Mouse (Mus musculus): Measurements from ENCODE around the gene Ube2v1.
"Not testable (repeated sequence)": the region's sequence is repeated elsewhere in the genome, so short reads cannot be mapped to it uniquely, and the experiment has no call there.

Ube2v1 gene

DNA sequence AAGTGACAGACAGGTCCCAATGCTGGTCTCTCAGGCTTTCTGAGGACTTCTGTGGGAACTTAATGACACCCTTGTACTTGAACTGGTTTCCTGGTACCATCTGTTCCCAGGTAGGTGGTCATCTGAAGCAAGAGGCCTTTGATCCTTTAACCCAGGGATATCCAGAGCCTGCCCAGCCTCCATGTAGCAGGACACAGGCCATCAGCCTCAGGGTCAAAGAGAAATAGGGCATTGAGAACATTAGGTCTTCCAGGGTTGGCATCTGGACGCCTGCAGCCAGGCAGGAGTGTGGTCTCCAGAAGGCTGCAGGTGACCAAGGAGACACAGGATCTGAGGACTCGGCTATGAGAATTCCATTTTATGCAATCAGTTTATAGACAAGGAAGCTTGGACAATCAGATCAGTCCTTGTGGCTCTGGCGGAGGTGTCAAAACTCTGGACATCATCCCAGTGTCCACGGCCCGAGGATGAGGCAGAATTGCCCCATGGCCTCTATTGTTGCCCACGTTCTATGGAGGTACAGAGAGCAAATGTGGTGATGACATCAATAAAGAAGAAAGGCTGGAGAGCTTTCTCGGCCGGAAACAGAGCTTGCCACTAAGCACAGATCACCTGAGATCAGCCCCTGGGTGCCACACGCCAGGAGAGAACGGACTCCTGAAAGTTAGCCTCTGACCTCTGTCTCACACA is 23.2 kb upstream of the Ube2v1 start:
- no peak for DNase-seq (ENCODE audit: low read depth)

DNA sequence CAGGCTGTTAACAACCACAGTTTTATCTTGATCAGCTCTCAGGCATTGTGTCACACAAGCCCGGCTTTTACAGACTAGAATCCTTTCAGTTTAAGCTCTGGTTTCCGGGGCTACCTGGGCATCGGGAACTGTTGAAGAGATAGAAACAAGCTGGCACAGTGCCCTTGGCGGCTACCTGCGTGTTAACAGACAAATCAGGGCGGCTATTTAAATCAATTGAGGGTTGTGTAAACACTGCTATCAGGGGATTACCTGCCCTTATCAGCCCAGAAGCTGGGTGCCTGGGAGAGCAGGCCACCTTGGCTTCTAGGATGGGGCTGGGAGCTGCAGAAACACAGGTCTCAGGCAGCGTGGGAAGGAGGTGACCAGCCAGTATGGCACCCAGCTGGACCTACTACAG is 20.8 kb upstream of the Ube2v1 start:
- no peak for DNase-seq (ENCODE audit: low read depth)

DNA sequence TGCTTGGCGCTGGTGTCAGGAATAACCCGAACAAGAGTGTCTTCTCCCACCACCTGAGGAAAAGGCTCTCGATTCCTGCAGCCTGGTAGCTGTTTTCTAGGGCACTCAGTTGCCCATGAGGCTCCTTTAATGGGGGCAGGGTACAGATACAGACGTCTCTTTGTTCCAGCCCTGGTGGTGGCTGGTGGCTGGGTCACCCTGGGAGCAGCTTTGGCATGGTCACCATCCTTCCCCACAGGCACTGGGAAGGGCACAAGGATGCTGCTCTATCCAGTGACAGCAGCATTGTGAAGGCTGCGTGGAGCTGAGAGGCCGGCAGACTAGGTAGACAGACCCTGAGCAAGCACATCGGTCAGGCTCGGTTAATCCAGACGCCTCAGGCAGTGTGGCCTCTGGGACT is 19.7 kb upstream of the Ube2v1 start:
- DNase-seq (ENCODE audit: low read depth), result no peak

DNA sequence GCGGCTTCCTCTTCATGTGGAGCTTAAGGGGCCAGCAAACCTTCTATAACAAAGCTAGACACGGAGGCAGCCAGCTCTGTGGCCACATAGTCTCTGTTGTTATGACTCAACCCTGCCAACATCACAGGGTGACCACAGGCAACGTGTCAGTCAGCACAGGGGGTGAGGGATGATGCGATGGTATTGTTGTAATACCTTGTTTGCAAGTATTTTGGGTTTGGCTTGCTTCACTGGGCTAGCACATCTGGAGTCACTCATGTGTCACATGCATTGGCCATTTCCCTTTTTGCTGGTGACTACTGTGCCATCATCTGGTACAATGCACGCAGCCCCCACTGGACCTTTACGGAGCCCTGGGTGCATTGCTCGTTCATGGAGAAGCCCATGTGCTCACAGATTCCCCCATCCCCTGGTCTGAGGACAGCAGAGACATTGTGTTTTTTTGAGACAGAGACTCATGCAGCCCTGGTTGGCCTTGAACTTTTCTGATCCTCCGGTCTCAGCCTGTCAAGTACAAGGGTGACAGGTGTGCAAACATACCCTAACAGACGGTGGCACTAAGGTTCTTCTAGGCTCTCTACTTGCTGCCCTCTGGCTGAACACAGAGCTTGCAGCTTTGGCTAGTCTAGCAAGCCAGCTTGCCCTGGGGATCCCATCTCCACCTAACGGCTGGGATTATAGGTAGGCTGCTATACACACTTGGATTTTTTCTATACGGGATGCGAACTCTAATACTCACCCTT is 17.6 kb upstream of the Ube2v1 start:
- DNase-seq (ENCODE audit: low read depth), result peak; percentile 51

DNA sequence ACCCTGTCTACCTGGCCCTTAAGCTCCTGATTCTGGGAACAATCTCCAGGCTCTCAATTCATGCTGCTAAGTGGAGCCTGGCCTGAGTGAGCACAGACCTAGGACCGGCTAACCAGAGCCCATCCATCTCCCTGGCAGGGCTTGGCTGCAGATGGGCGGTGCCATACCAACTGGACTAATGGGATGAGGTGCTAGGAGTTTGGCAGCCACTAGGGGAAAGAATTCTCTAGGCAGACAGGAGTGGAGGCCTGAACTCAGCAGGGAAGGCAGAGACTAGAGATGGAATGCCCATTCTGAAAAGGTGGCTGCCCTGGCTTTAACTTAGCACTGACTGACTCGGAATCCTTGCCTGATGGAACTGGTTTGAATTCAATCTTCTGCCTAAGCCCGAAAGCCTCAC is 14.5 kb upstream of the Ube2v1 start:
- DNase-seq (ENCODE audit: low read depth), result peak; percentile 70

DNA sequence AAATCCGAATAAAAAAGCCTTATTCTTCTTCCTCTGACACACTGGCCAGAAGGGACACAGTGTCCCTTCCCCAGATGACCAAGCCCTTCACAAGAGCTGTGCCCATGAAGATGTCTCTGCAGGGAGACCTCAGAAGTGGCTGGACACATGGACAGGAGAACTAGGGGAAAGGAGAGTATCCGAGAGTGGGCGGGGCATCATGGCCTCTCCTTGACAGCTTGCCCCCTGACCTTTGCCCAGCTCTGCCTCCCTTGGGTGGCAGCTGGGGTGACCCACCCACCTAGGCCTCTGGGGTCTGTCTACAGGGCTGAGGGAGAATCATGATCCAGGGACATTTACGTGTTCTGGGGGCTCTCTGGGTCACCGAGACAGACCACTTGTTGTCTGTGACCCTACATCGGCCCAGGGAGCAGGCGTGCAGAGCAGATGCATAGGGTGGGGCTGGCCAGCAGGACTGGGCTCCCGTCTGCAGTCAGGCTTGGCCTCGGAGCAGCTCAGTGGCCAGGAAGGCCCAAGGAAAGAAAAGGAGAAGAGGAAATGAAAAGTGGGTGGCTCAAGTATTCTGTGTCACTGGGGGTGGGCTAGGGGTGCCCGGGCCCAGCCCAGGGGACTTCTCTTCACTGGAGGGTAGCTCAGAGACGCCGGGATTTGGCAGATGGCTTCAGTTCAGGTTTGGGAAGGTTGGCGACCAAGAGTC is 11.6 kb upstream of the Ube2v1 start:
- not testable (repeated sequence) for DNase-seq (ENCODE audit: low read depth)

DNA sequence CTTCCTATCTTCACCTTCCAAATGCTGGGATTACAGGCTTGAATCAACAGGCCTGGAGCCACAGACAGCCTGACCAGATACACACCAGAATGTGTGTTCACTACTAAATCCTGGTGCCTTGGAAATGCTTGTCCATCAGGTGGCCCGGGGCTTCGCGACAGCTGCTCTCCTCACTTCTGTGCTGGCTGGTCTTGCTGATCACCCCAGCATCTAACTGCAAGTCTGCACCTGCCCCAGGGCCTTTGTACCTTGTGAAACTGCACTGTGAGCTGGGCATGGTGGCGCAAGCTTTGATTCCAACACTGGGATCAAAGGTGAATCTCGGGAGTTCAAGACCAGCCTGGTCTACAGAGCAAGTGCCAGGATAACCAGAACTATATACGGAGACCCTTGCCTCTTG is 10.3 kb upstream of the Ube2v1 start:
- no peak for DNase-seq (ENCODE audit: low read depth)

DNA sequence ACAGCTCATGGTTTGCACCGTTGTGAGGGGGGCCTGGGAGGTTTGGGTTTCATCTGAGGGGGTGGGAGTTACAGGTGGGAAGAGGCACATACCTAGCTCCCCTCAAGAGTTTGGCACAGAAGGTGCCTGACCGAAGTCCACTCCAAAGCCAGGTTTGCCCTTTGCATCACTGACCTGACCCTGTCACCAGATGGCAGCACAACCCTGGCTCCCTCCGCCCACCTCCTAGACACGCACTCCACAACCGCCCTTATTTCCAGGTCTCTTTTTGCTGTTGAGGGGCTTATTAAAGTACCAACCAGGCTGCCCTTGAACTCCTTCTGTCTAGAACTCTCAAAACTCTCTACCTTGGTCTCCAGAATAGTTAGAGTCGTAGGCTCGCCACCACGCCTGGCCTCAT is 9.4 kb upstream of the Ube2v1 start:
- peak; percentile 32 for DNase-seq (ENCODE audit: low read depth)

DNA sequence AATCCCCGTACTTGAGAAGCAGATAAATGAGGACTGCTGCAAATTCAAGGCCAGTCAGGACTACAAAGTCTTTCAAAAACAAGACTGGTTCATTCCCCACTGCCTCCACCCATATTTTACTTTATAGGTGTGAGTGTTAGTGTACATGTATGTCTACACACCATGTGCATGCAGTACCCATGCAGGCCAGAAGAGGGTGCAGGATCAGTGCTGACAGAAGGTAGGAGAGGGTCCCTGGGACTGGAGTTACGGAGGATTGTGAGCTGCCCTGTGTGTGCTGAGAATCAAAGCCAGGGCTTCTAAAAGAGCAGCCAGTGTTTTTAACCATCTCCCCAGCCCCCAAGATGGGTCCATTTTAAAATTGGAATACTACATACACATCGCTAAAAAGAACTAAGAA is 8.4 kb upstream of the Ube2v1 start:
- DNase-seq (ENCODE audit: low read depth), result peak; percentile 44

DNA sequence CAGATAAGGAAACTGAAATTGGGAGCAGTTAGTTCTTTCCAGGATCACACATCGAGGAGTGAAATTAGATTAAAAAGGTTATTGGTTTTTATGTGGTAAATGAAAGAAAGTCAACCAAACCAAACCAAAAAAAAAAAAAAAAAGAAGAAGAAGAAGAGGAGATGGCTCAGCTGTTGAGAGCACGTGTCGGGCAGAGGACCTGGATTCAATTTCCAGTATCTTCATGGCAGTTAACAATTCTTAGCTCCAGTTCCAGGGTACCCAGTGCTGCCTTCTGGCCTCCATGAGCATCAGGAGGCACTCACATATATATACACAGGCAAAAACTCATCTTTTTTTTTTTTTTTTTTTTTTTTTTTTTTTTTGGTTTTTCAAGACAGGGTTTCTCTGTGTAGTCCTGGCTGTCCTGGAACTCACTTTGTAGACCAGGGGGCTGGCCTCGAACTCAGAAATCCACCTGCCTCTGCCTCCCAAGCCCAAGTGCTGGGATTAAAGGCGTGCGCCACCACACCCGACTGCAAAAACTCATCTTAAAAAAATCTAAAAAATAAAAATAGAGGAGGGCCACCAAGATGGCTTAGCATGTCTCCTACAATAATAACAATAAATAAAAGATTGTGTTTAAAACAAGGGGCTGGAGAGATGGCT is 3.1 kb upstream of the Ube2v1 start:
- DNase-seq (ENCODE audit: low read depth), result no peak

DNA sequence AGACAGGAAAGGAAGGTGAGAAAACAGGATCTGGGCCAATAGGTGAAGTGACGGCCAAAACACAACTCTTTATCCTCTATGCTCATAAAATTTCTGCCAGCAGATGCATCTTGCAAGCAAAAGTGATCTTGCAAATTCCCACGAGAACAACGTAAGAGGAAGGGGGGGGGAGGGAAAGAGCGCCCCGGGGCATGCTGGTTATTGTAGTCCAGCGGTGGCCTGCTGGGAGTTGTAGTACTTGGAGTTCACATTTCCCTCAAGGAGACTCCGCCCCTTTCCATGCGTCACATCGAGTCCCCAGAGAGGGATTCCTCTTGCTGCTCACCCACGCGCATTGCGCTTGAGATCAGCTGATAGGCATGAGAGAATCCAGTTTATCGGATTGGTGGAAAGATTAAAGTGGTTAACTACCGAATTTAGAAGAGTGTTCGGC is 2.5 kb upstream of the Ube2v1 start:
- DNase-seq (ENCODE audit: low read depth), result peak; percentile 100

DNA sequence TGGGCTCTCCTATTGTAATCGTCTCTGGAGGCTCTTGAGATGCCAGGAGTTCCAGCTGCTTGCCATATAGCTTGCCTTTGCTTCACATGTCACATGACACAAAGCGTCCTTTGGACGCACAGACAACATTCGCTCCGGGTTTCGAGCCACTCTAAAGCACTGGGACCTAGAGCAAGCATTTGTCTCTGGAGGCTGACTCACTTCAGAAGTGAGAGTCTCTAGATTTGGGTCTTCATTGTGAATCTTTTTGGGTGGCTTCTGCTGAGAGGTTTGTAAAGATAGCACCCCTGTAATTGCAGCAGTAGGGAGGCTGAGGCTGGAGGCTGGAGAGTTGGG is 1.6 kb upstream of the Ube2v1 start:
- no peak for DNase-seq (ENCODE audit: low read depth)

DNA sequence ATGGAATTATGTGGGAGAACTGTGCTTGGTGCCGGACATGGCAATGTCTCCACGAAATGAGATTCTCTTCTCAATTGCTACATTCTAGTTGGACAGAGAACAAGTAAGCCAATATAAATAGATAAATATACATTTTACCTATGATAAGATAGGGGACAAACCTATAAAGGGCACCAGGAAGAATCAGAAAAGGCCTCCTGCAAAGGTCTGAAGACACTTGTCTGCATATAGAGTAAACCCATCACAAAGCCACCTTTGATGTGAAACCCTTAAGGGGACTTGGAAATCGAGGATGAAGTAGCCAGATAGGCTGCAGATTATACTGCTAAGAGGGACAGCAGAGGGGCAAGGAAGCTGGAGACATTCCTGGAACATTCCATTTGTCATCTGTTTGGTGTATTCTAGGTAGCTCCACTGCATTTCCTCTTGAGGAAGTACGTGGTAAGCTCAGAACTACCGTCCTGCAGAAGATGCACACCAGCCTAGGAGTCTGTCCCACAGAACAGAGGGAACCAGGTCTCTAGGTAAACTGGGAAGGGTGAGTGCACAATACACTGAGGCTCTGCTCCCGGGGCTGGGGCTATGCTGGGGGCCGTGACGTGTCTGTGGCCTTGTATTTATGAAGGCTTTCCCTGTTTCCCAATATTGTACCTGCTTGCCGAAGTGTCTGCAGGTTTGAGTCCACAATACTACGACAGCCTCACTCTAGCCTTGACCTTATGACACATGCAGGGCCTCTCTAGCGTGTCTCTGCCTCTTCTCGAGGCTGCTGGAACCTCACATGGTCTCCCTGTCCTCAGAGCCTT is 1.0 kb upstream of the Ube2v1 start:
- no peak for DNase-seq (ENCODE audit: low read depth)

DNA sequence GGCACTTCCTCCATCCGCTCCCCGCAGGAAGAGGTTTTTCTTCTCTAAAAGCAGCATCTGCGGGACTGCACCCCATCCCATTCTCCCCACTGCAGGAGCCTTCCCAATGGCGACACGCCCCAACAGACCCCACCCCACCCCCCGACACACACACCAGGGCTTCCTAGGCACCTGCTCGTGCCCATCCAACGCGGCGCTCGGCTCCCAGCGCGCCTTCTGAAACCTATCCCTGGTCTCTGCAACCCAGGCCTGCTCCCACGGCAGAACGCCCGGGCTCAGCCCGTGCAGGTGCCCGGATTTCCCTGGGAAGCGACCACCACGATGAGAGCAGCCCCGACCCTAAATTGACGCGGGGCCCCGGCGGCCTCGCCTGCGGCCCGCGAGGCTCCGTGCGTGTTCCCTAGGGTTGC is 709 bp downstream of the Ube2v1 start:
- DNase-seq (ENCODE audit: low read depth), result peak; percentile 31

DNA sequence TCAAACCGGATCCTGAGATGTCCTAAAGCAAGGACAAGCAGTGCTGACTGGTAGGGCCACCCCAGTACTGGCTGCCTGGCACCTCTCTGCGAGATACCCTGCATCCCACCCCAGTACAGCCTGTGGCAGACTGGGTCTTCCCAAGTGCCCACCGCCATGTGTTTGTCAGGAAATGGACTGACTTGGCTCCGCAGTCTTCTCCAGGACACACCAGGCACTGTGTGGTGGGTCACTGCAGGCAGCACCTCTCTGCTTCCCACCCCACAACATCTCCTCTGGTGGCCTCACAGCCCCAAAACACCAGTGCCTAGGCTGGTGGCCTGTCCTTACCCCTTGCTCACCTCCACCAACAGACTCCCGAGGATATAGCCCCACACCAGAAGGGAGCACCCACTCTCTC is 1.5 kb downstream of the Ube2v1 start:
- no peak for DNase-seq (ENCODE audit: low read depth)

DNA sequence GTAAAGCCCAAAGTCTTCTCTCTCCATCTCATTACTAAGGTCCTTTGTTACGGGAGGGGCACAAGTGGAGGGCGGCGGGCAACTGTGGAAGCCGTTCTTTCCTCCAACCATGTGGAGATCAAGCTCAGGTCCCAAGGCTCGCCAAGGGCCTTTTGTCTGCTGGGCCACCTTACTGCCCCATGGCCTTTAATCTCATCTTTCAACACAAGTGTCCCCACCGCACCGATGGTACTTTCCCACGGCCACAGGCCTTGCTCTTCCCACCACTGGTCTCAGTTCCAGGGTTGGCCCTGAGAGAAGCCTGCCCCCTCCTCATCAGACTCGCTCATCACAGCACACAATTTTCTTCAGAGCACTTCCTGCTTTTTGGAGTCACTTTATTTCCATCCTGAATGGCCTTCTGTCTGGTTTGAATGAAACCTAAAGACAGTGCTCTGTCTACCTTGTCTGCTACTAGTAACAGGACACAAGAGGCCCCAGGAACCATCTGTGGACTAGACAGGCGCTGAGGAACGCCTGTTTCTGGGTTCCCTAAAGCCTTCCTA is 2.2 kb downstream of the Ube2v1 start:
- no peak for DNase-seq (ENCODE audit: low read depth)

DNA sequence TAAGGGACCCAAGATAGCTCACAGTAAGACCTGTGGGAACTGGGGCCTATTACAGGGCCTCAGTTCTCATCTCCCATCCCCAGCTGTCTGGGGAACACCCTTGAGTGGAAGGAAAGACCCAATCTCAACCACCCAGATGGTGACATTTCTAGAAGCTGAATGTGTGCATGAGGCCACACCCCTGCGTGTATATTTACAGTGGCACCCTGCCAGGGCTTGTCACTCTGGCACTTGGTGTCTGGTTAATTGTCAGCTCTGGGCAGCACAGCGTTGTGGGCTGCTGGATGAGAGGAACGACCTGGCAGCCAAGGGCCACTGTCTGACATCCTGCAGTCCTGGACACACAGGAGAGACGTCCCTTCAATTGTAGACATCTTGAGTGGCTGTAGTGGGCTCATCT is 3.0 kb downstream of the Ube2v1 start:
- peak; percentile 34 for DNase-seq (ENCODE audit: low read depth)

DNA sequence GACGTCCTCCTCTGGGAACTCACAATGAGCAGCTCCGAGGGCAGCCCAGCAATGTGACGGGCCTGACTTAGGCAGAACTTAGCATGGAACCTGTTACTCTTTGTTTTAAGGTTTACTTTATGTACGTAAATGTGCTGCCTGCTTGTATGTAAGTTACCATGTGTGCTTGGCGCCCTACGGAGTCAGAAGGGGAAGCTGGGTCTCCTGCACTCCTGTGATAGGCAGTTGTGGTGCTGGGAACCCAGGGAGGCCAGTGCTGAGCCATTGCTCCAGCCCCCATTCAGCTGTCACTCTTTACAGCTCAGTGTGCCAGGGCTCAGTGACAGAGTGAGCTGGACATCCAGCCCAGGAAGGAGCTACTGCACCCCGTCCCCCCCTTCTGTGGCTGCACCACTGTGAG is 4.9 kb downstream of the Ube2v1 start:
- DNase-seq (ENCODE audit: low read depth), result no peak

DNA sequence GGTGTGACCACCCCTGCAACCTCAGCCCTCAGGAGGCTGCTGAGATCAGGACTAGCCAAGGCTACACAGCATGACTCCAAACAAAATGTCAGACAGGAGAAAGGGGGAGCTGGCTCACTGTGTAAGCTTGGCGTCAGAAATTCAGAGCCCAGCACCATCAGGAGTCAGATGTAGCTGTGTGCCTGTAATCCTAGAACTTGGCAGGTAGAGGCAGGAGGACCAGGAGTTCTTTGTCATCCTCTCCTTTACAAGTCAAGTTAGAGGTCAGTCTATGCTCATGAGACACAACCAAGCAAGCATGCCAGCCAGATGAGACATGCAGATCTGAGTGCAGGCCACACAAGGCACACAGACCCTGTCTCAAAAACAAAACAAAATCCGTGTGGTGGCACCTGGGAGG is 6.2 kb downstream of the Ube2v1 start:
- no peak for DNase-seq (ENCODE audit: low read depth)

DNA sequence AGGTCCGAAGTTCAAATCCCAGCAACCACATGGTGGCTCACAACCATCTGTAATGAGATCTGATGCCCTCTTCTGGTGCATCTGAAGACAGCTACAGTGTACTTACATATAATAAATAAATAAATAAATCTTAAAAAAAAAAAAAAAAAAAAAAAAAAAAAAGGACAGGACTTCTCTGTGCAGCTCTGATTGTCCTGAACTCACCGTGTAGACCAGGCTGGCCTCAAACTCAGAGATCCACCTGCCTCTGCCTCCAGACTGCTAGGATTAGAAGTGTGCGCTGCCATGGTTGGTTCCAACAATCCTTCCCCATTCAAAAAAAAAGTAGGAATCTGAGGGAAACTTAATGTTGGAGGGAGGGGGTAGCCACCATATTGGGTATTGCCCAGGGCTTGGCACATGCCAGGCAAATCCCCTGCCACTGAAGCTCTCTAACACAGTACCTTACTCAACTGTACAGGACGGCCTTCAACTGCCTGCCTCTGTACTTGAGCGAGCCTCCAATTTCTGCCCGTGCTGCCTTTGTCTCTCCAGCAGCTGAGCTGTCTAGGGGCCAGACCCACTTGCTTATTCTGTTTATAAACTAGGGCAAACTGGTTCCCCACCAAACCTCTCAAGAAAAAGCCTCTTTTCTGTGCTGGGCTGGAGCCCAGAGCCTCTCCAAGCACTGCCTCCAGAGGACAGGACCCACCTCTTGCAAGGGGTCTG is 7.4 kb downstream of the Ube2v1 start:
- no peak for DNase-seq (ENCODE audit: low read depth)

DNA sequence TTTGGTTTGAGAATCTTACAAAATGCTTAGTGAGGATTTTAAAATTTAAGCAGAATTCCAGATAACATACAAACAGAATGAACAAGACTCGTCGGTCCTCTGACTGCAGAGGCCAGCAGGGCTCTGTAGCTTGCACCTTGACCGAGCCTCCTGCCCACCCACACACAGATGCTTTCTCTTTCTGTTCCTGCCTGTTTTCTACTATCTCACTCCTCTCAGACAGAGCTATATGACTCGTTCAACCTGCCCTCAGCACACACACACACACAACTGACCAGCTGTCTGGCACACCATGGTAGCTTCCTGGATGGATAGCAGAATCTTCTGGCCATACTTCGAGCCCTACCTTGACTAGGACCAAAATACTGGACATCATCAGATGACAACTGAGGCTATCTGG is 8.9 kb downstream of the Ube2v1 start:
- DNase-seq (ENCODE audit: low read depth), result no peak

All from NIH3T3 (cell line).